Mouse (Mus musculus): Measurements from ENCODE around the gene Eme2. TPM values are rescaled to one million over a fixed set of nuclear protein-coding genes. Genes with fewer than 3 reads are reported as not detected.

Gene Eme2
- polyA plus RNA-seq, 1 experiment: 21.6 TPM

DNA sequence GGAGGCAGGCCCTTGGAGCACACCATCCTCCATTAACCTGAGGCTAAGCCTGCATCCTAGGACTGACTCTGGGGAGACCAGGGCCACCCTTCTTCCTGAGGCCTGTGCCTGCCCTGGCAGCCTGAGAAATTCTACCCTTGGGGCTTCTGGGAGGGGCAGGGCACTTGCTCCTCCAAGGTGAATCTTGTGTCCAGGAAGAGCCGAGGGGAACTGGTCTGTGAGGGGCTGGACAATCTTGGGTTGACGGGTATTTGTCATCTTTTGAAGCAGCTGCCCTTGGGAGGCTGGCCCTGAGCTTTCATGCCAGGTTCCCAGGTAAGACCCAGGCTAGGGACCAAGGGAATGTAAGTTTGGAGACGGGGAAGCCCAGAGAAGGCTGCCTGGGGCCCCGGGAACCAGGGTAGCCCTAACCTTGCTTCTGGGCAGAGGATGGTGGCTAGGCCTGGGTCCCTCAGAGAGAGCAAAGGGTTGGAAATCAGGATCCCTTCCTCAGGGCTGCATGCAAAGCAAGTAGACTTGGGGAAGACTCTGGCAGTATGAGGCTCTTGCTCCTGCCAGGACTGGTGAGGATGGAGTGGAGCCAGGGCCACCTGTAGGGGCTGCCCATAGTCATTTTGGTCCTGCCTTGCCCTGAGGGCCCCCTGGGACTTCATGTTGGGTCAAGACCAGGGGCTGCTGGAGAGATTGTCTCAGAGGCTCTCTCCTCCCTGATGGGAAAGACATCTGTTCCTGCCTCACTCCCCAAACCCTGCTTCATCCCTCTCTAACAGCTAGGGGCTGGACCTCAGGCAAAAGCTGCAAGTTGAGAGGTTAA is 3.4 kb upstream of the Eme2 start:
- WGBS: 80% methylated on average over 4 of the region's 4 CpGs
- no peak for DNase-seq (ENCODE audit: low read depth, low spot score)

DNA sequence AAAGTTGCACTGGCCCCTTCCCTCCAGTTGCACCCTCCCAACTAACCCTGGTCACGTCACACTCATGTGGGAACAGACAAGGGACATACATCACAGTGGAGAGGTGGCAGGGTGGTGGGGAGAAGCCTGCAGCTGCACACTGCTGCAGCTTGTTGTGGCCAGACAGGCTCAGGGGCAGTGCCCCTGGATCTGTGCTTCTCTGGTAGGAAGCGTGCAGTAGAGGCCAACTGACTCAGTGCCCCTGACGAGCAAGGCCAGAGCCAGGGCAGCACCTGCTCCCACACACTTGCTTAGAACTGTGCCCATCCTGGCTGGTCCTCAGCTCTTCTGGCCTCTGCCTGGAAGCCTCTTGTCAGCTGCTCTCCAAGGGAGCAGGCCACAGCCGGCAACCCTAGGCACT is 2.7 kb upstream of the Eme2 start:
- DNase-seq (ENCODE audit: low read depth, low spot score): no peak
- 82% methylated on average over 4 of the region's 4 CpGs for WGBS

DNA sequence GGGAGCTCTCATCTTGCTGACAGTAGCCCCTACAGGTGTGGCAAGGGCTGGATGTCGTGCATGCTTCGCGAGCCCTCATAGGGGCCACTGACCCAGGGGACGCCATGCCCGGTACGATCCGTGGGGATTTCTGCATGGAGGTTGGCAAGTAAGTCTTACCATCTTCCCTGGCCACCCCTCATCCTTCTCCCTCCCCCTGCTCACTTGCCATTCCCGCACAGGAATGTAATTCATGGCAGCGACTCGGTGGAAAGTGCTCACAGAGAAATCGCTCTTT is 2.0 kb upstream of the Eme2 start:
- no peak for DNase-seq (ENCODE audit: low read depth, low spot score)
- WGBS: 19% methylated on average over 11 of the region's 11 CpGs

DNA sequence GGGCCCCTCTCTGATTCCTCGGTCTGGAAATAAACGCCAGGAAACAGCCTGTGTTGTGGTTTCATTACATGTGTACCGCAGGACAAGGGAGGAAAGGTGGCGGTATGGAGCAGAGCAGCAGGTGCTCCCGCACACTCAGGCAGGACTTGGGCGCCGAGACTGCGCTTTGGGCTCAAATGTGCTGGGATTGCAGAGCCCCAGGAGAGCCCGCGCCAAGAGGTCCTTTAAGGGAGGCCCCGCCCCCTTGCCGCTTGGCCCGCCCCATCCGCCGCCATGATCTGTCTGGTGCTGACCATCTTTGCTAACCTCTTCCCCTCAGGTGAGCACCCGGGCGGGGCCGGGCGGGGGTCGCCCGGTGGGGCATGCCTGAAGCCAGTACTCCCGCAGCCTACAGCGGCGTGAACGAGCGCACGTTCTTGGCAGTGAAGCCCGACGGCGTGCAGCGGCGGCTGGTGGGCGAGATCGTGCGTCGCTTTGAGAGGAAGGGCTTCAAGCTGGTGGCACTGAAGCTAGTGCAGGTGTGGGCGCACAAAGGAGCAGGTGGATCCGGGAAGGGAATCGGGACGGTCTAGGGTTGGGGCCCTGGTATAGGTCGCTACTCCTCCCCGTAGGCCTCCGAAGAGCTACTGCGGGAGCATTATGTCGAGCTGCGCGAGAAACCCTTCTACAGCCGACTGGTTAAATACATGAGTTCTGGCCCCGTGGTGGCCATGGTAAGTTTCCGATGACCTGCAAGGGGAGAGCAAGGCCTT is 1.5 kb upstream of the Eme2 start, which contains the start of gene Nme3:
Nme3 (plus strand) TSS at position 260 of the 752 bp plus-strand sequence.
- WGBS: 1% methylated on average over 50 of the region's 50 CpGs
- no peak for DNase-seq (ENCODE audit: low read depth, low spot score)

DNA sequence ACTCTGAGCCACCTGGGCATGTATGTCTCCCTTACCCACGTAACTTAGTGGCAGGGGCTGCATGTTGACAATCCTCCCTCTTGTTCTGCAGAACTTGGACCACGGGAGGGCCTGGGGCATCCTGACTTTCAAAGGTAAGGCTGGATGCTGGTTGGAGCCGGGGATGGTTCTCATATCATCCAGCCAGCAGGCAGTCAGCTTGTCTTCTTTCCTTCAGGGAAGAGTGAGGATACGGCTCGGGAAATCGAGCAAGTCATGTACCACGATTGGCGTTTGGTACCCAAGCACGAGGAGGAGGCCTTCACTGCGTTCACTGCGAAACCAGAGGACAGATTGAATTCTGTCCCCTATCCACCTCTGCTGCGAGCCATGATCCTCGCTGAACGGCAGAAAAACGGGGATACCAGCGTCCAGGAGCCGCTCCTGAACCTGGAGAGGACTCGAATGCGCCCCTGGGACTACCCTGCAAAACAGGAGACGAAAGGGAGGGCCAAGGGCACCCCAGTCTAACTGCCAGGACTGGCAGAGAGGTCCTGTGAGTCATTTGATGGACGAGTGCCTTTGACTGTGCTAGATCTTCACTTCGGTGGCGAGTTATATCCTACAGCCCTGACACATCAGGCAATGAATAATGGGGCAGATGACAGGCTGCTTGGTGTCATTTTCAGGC is 819 bp upstream of the Eme2 start:
- 3% methylated on average over 23 of the region's 23 CpGs for WGBS

DNA sequence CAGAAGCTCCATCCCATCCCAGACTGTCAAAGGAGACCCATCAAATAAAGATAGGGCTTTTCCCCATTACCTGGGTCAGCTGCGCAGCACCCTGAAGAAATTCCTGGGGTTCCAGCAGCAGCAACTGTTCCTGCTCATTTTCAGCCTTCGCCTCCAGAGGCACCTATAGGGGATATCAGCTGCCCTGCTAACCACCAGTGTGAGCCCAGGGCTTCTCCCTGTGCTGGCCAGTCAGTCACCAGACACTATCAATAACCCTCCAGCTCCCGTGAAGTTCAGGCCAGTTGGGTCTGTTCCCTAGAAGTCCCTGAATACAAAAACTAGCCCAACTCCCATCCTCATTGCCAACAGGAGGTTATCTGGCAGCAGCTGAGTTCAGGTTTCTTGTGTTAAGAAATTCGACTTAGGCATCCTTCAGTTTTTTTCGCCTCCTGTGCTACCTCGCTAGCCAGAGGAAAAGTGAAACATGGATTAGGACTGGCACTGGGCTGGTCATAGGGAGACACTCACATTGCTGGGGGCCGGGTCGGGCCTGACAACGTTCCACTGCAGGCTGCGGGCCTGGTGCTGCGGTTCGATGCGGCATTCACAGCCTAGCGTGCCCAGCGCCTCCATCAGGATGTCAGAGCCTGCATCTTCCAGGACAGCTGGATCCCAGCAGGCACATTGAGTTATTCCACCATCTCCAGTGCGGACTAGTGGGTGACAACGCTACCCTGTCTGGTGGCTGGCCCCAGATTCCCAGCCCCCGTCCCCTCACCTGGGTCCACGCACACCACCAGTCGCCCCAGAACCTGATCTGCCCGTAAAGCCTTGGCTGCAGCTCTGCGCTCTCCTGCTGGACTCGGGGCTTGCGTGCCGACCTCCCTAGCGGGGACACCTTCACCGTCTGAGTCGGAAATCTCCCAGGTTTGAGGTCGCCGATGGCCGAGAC is 559 bp downstream of the Eme2 start:
- WGBS: 8% methylated on average over 31 of the region's 31 CpGs

More for the DNA sequence above, 819 bp upstream of the Eme2 start:
- no peak for DNase-seq (ENCODE audit: low read depth, low spot score)

DNA sequence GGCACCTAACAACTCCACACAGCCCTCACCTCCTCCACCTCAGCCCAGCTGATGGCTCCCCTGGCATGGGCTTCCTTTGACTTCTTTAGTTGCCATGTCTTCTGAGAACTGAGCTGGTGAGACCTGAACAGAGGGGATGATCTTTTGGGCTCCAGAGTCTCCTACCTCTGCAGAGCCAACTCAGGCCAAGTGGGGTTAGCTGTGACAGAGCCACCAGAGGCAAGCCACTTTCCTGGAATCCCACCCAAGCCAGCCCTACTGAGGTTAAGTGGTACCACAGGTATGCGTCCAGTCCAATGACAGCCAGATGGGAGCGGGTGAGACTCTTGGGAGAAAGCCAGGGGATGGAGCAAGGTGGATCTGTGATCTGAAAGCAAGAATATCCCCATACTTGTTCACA is 1.6 kb downstream of the Eme2 start:
- 91% methylated on average over 2 of the region's 2 CpGs for WGBS
- no peak for DNase-seq (ENCODE audit: low read depth, low spot score)

More for the DNA sequence above, 559 bp downstream of the Eme2 start:
- no peak for DNase-seq (ENCODE audit: low read depth, low spot score)

DNA sequence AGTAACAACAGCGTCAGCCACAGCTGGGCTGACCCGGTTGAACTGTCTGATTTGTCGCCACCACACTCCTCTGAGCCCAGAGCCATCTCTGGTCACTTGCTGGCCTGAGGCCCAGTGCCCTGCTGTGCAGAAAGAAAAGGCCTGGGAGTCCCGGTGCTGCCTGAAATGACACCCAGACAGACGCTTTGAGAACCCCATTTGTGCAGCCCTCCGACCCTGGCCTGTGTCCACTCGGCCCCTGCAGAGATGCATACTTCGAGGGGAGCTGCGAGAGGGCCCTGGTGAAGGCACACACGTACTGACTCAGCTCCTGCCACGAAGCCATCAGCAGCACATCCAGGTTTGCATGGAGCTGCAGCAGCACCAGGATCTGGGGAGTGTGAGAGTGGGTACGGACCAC is 2.1 kb downstream of the Eme2 start:
- WGBS: 91% methylated on average over 12 of the region's 12 CpGs
- no peak for DNase-seq (ENCODE audit: low read depth, low spot score)

DNA sequence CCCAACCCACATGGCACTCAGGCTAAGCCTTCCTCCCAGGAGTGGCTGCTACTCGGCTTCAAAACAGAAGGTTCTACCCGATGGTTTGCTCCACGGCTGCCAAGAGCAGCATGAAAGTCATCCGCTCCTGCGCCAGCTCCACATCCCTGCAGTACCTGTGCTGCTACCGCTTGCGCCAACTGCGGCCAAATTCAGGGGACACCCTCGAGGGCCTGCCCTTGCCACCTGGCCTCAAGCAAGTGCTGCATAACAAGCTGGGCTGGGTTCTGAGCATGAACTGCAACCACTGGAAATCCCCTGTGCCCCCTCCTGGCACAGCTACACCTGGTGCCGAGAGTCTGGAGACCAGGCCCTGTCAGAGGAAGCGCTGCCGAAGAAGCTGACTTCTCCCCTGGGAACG is 3.6 kb downstream of the Eme2 start:
- no peak for DNase-seq (ENCODE audit: low read depth, low spot score)
- WGBS: 81% methylated on average over 13 of the region's 13 CpGs

DNA sequence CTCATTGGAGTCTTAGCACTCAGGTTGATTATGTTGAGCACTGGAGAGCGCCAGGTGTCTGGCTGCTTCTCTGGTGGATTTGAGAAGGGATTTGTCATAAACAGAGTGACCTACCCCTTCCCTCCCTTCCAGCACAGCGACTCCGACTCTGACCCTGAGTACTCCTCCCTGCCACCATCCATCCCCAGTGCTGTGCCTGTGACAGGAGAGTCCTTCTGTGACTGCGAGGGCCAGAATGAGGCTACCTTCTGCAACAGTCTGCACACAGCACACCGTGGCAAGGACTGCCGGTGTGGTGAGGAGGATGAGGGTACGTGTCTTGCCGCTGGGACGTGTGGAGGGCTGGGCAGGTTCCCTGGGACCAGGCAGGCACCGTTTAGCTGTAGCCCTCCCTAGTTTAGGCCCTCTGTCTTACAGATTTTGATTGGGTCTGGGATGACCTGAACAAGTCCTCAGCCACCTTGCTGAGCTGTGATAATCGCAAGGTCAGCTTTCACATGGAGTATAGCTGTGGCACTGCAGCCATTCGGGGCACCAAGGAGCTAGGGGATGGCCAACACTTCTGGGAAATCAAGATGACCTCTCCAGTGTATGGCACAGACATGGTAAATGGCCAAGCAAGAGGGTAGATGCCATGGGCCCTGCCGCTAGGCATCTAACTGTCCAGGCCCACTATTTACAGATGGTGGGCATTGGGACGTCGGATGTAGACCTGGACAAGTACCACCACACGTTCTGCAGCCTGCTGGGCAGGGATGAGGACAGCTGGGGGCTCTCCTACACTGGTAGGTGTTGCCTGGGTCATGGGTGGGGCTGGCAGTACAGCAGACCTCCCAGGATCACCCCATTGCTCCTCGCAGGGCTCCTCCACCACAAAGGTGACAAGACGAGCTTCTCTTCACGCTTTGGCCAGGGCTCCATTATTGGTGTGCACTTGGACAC is 4.5 kb downstream of the Eme2 start:
- 85% methylated on average over 19 of the region's 19 CpGs for WGBS
- DNase-seq (ENCODE audit: low read depth, low spot score): no peak

DNA sequence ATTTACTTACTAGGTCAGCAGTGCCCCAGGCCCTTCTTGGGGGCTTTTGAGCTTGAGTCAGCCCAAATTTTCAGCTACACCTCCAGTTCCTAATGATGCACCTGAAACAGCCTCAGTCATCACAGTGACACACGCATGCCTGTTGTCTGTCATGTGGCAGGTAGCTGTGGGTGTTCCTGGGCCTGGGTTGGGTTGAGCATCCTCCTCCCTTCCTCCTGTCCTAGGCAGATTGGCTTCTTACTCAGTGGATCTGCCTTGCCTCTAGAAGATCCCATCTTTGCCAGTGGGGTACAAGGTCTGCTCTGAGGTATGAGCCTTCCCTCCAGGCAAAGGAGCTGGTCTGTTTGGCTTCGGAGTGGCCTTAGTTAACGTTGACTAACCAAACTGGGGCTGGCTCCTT is 6.0 kb downstream of the Eme2 start:
- WGBS: 77% methylated on average over 3 of the region's 3 CpGs
- no peak for DNase-seq (ENCODE audit: low read depth, low spot score)

DNA sequence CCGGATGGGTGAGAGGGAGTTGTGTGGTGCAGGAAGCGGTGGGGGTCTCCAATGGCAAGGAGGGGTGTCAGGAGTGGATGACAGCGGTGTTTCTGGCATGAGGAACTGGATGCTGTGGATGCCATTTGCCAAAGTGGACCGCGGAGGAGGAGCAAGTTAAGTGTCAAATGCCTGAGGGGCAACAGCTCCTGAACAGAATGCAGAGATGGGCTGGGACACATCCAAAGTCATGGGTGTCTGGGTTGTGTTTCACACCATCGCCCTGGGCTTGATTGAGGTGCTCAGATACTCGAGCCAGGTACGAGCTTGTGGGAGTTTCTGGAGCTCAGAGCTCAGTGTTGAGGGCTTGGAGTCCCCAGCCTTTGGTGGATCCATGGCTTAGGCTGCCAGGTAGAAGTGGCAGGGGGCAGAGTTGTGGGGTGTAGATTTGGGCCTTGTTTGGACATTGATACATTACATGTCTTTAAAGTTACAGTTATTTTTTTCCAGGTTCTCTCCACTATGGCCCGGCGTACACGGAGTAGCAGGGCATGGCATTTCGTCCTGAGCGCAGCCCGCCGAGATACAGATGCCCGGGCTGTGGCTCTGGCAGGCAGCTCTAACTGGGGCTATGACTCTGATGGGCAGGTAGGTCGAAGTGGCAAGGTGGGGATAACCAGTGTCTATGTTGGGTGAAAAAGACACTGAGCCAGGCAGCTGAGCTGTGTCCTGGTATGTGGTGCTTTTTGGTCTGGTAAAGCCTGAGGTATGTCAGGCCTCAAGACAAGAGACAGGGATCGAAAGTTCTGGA is 7.4 kb downstream of the Eme2 start:
- 49% methylated on average over 18 of the region's 18 CpGs for WGBS
- DNase-seq (ENCODE audit: low read depth, low spot score): no peak

DNA sequence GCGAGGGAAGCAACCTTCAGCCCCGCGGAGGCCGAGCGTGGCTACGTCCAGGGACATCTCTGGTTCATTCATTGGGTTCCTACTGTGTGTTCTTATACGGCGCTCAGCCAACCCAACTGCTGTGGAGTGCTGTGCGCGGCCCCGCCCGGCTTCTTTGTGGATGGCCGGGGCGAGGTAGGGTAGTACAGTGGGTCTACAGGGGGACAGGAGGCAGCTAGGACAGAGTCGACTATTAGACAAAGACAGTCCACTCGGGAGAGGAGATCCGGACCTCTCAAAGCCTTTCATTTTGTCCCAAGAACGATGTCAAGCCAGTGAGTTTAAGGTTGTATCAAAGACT is 8.0 kb downstream of the Eme2 start:
- WGBS: under 1% methylated on average over 18 of the region's 18 CpGs

DNA sequence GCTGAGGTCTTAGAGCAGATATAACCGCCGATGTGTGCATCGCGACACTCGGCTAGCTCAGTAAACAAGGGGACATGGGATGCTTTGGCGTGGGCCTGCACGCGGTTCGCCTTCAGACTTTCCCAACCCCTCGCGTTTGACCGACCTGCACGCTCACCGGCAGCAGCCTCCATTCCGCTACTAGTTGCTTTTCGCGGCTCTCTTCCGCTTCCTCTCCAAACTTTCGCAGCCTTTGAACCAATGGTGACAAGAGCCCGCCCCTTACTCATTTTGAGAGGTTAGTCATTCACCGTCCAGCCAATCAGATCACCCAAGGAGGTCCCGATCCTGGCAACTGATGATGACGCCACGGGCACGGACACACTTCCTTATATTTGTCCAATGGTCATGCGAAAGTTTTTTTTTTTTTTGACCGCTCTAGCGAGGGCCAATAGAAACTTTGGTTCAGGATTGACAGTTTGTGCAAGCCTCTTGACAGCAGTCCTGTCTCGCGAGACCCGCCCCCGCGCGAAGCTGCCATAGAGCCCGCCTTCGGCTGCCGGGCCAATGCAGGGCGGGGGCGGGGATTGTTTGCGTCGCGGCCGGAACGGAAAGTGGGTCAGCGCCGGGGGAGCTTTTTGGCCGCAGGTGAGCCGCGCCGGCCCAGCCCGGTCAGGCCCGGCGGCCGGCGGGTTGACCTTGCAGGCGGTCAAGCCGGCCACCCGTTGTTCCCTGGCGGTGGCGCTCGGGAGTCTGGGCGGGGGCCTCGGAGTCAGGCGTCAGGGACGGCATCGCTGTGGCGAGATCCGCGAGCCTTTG is 8.6 kb downstream of the Eme2 start, which contains the start of the genes Nubp2 and Spsb3:
Nubp2 (minus strand) TSS at position 216 of the 798 bp plus-strand sequence.
Spsb3 (plus strand) TSS at position 510 of the 798 bp plus-strand sequence.
- under 1% methylated on average over 69 of the region's 69 CpGs for WGBS
- peak; percentile 100 for DNase-seq (ENCODE audit: low read depth, low spot score)

More for the DNA sequence above, 8.0 kb downstream of the Eme2 start:
- no peak for DNase-seq (ENCODE audit: low read depth, low spot score)

DNA sequence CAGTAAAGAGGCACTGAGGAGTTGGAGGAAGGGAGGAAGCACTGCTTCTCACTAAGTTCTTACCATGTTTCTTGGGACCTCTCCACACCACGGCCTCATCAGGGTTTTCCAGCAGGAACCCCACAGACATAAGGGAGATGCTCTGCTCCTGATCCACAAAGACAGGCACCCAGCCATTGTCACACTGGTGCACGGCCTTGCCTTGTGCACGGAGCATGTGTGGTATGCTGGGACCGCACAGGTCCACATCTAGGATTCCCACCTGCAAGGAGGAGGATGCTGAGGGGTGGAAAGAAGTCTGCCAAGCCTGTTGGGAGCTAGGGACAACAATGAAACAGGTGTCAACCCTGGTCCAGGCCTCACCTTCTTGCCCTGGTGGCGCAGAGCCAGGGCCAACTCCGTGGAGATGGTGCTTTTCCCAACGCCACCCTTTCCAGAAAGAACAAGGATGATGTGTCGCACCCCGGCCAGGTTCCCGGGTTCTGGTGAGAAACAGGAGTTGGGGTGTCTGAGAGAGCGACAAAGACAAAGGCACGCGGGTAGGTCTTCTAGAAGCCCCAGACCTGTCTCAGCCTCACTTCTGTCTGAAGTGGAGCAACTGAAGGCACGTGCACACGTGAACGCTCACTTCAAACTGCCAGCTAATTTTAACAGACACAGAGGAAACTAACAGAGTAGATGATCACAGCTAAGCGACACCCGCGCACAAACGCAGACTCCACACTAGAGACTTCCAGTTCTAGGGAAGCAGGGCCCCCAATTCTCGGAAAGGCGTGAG is 9.3 kb downstream of the Eme2 start:
- 17% methylated on average over 22 of the region's 22 CpGs for WGBS
- no peak for DNase-seq (ENCODE audit: low read depth, low spot score)

DNA sequence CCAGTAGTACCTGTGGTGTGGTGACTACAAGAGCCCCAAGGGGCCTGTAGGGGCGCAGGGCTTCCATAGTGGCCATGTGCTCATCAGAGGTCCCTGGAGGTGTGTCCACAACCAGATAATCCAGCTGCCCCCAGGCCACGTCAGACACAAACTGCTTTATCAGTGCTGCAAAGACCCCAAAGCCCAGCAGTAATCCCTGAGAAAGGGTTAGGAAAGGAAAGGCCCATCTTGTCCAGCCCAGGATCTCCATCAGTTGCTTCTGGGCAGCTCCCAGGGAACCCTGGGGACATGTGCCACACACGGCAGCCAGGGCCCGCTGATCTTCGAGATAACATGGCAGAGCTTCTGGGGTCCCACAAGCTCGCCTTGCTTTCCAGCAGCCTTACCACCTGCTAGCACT is 10.5 kb downstream of the Eme2 start:
- DNase-seq (ENCODE audit: low read depth, low spot score): no peak
- WGBS: 90% methylated on average over 6 of the region's 6 CpGs
